19 mouse cellular contexts compared by ENCODE assay signal in the genomic region with DNA sequence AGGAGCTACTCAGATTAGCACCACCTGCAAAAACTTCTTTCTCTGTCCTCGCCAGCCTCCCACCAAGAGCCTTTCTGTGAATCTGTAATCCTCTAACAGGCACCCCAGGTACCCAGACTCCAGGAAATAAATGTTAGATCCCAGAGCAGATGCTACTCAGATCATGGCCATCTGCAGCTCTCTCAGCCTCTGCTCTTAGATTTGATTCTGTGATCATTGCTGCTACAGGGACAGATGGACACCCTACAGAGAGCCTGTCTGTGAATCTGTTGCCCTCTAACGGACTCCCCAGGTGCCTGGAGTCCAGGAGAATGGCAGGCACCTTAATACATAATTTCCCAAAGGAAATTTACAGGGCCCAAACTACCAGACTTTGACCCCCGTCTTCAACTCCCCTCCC. TPM values are rescaled to one million over a fixed set of nuclear protein-coding genes. Genes with fewer than 3 reads are reported as not detected.
DNase-seq lines count a peak whose midpoint lies in the region; ATAC-seq lines count a peak whose summit lies in the region.
"Had no signal": no experiment of that assay in that cellular context is flagged by ENCODE, and none has a peak within 500 bp of the region (broad histone marks: within the 10 kb centered on the region; RNA-seq: fewer than 3 reads in every experiment).

No protein-coding gene starts in this region.

- DNase-seq in left cerebral cortex, postnatal 4 days: peak; percentile 37
- DNase-seq in left cerebral cortex, adult 11 months (ENCODE audit: low spot score): no peak
- DNase-seq in cerebellum, adult 8-10 months: peak; percentile 88
- peak; percentile 30 for DNase-seq in layer of hippocampus, adult 11-12 months (ENCODE audit: low spot score)
- DNase-seq in urinary bladder, postnatal 36 days (ENCODE audit: low spot score in 2 of 2): no peak
- DNase-seq in embryo, embryonic 10 days (ENCODE audit: low spot score): no peak
- DNase-seq: adrenal gland, postnatal 36 days; forebrain, postnatal 0 days; heart, postnatal 10 days; right cerebral cortex, postnatal 14 days; thymus, adult 18-20 months had no signal

- ATAC-seq in megakaryocyte-erythroid progenitor cell, adult 5-6 weeks (replicated peaks; ENCODE audit: low FRiP score, low TSS enrichment, poor library complexity, severe bottlenecking): no peak
- ATAC-seq: forebrain, postnatal 0 days; intestine, postnatal 0 days; lung, postnatal 0 days; midbrain, embryonic 13.5 days had no signal

- intact Hi-C loops in left cerebral cortex, postnatal 4 days (cut with DNase I): no loop called here

RNA-seq across cellular contexts. Expression of gene Cox8c, which starts 9.1 kb away (rescaled TPM):
- not detected for total RNA-seq in left cerebral cortex, postnatal 4 days (2021)
- not detected in 2 replicates for total RNA-seq in megakaryocyte-erythroid progenitor cell, adult 5-6 weeks (2014; fragmentation: Nextera tagmentation)
- not detected in 2 replicates for total RNA-seq in megakaryocyte-erythroid progenitor cell, adult 5-6 weeks (2017)
- total RNA-seq: adrenal gland, postnatal 36 days; CH12.LX; forebrain, postnatal 0 days; heart, postnatal 10 days; layer of hippocampus, postnatal 25 days; left cerebral cortex, postnatal 14 days; MEL had no signal

RNA-seq across cellular contexts. Expression of gene Btbd7, which starts 29.9 kb away (rescaled TPM):
- 10 to 100 TPM; 30.7 to 32.7 TPM for total RNA-seq in left cerebral cortex, postnatal 4 days (2021)
- total RNA-seq in megakaryocyte-erythroid progenitor cell, adult 5-6 weeks (2014; fragmentation: Nextera tagmentation): 17.1 and 22.9 TPM in 2 replicates
- total RNA-seq in megakaryocyte-erythroid progenitor cell, adult 5-6 weeks (2017): 21.7 and 21.9 TPM in 2 replicates

RNA-seq across cellular contexts. Expression of gene Unc79, which starts 40.5 kb away (rescaled TPM):
- 10 to 100 TPM; 43.4 to 44.6 TPM for total RNA-seq in left cerebral cortex, postnatal 4 days (2021)
- total RNA-seq in megakaryocyte-erythroid progenitor cell, adult 5-6 weeks (2014; fragmentation: Nextera tagmentation): 0.07 TPM in 1 of 2 replicates, not detected in the other
- 0.05 TPM in 1 of 2 replicates, not detected in the other for total RNA-seq in megakaryocyte-erythroid progenitor cell, adult 5-6 weeks (2017)
- total RNA-seq: MEL had no signal

Comparison
In these comparisons a context has a peak if more than half of its experiments do, and no peak if none do; other contexts are left out.
1. DNase-seq: peak in left cerebral cortex, postnatal 4 days (single experiment), cerebellum, adult 8-10 months (single experiment) and layer of hippocampus, adult 11-12 months (single experiment); none in left cerebral cortex, adult 11 months (single experiment), urinary bladder, postnatal 36 days (0 of 2) and embryo, embryonic 10 days (single experiment).
2. RNA of gene Unc79, which starts 40.5 kb away (total RNA-seq): 43.4 to 44.6 TPM in left cerebral cortex, postnatal 4 days; 0.05 to 0.07 TPM in megakaryocyte-erythroid progenitor cell, adult 5-6 weeks; every median in the first group is over 10 times any median in the second.